Mouse (Mus musculus) neural tube, embryonic 13.5 days (tissue): ENCODE measurements around the gene Cdk19. TPM values are rescaled to one million over a fixed set of nuclear protein-coding genes. Genes with fewer than 3 reads are reported as not detected.

ENCODE experiments used
- ATAC-seq: fragments of 200-750 bp; cut with Nextera tagmentation; 2 replicates; pipeline ENCODE4 v1.8.0; 2017; ENCODE audit warnings: low read depth, mild to moderate bottlenecking, moderate TSS enrichment, moderate library complexity
- H3K27ac ChIP-seq: fragments of 300-500 bp; sonication (generic); replicated peaks from 2 replicates; pipeline ENCODE4 v1.5.1; 2015; ENCODE audit warnings: moderate library complexity, mild to moderate bottlenecking, inconsistent platforms
- H3K27me3 ChIP-seq: fragments of 300-500 bp; sonication (generic); 2 replicates; pipeline ENCODE4 v1.6.1; 2015; ENCODE audit warnings: mild to moderate bottlenecking, inconsistent platforms
- H3K36me3 ChIP-seq: fragments of 300-500 bp; sonication (generic); 2 replicates; pipeline ENCODE4 v1.6.1; 2015; ENCODE audit warnings: mild to moderate bottlenecking, inconsistent platforms
- H3K4me1 ChIP-seq: fragments of 300-500 bp; sonication (generic); replicated peaks from 2 replicates; pipeline ENCODE4 v1.6.1; 2015; ENCODE audit warnings: inconsistent platforms
- H3K4me2 ChIP-seq: fragments of 300-500 bp; sonication (generic); 2 replicates; pipeline ENCODE4 v1.6.1; 2015; ENCODE audit warnings: inconsistent platforms, mild to moderate bottlenecking, moderate library complexity
- H3K4me3 ChIP-seq: fragments of 300-500 bp; sonication (generic); 2 replicates; pipeline ENCODE4 v1.5.1; 2015; ENCODE audit warnings: mild to moderate bottlenecking, inconsistent platforms
- H3K9ac ChIP-seq: fragments of 300-500 bp; sonication (generic); 2 replicates; pipeline ENCODE4 v1.6.1; 2015; ENCODE audit warnings: moderate library complexity, mild to moderate bottlenecking, inconsistent platforms
- H3K9me3 ChIP-seq: fragments of 300-500 bp; sonication (generic); 2 replicates; pipeline ENCODE4 v1.6.1; 2016; ENCODE audit warnings: inconsistent platforms
- WGBS: fragments of 180-500 bp; shearing (Covaris S2); methylation state at CpG from one replicate; pipeline ENCODE4 v1.1.7; 2015; 5-methylcytosine and 5-hydroxymethylcytosine counted together
- polyA plus RNA-seq: library from polyadenylated mRNA; unstranded; fragments of >200 nt; fragmentation: Nextera tagmentation; extraction: Ambion mirVana; gene quantifications from 2 replicates; pipeline ENCODE4 v1.2.1, GENCODE M21; 2015

Cdk19 gene
- polyA plus RNA-seq, 1 experiment from 2014 or later, result 11.1 TPM

DNA sequence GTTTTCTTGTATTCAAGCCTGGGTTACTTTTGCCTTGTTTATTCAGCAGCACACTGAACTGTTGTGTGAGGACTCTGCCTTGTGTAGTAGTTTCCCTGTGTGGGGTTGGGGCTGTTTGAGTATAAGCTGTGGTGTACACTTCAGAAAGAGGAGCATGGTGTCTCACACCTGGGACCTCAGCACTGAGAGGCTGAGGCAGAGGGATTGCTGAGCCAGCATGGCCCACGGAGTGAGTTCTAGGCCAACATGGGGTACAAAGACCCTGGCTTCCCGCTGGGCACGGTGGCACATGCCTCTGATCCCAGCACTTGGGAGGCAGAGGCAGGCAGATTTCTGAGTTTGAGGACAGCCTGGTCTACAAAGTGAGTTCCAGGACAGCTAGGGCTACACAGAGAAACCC, 139.3 kb downstream of the Cdk19 start:
- Histone ChIP-seq H3K4me3 (no peak overlapping the region), H3K4me1 (no peaks in the 10 kb centered on the region), H3K9ac (no peak overlapping the region), H3K4me2 (no peak overlapping the region), H3K27me3 (no peaks in the 10 kb centered on the region), H3K27ac (no peak overlapping the region), H3K9me3 (no peaks in the 10 kb centered on the region), H3K36me3 (peaks cover 65% of the 10 kb centered on the region)
- no peak for ATAC-seq
- 95% methylated on average over 3 of the region's 3 CpGs for WGBS

DNA sequence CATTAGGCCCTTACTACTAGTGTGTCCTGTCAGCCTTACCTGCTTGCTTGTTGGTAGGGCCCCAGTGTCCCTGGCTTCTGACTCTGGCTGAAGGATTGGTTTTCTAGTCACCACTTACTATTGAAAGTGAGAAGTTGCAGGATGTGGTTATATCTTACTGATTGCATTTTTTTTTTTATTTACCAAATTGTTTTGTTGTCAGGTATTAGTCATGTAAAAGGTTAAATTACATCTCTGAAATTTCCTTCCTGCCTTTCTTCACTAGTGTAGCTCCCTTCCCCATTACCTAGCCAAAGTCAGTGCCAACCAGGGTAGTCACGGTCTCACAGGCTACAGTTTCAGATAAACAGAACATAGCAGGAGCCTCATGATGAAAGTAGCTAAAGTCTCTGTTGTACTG, 139.9 kb downstream of the Cdk19 start:
- no peak for ATAC-seq
- H3K4me1 ChIP-seq, result no peaks in the 10 kb centered on the region
- no peaks in the 10 kb centered on the region for H3K9me3 ChIP-seq
- H3K27ac ChIP-seq, result no peak overlapping the region
- no peak overlapping the region for H3K9ac ChIP-seq
- H3K36me3 ChIP-seq, result peaks cover 66% of the 10 kb centered on the region
- H3K4me3 ChIP-seq, result no peak overlapping the region
- H3K27me3 ChIP-seq, result no peaks in the 10 kb centered on the region
- 83% methylated on average over 1 of the region's 1 CpGs for WGBS
- no peak overlapping the region for H3K4me2 ChIP-seq

DNA sequence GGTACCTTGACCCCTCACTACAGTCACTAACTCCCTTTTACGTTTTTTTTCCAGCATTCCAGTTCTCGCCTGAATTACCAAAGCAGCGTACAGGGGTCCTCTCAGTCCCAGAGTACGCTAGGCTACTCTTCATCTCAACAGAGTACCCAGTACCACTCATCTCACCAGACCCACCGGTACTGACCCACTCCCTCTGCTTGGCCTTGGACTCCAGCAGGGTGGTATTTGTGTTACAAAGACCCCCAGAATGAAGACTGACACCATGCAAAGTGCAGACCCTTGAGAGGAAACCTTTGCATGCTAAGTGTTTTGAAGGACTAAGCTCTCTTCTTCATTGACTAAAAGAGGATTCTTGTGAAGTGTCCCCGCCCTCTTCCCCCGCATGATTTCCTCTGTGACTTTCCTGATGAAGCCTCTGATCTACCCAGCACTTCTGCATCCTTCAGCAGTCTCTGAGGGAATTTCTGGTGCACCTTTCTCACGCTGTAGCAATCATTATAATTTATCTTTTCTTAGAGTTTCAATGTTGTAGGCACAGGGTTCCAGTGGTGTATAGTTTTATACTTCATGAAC, 140.3 kb downstream of the Cdk19 start:
- H3K27ac ChIP-seq, result no peak overlapping the region
- H3K4me2 ChIP-seq, result no peak overlapping the region
- H3K27me3 ChIP-seq, result no peaks in the 10 kb centered on the region
- ATAC-seq, result no peak
- no peaks in the 10 kb centered on the region for H3K9me3 ChIP-seq
- H3K4me1 ChIP-seq, result no peaks in the 10 kb centered on the region
- H3K36me3 ChIP-seq, result peaks cover 63% of the 10 kb centered on the region
- no peak overlapping the region for H3K4me3 ChIP-seq
- 65% methylated on average over 8 of the region's 8 CpGs for WGBS
- H3K9ac ChIP-seq, result no peak overlapping the region

DNA sequence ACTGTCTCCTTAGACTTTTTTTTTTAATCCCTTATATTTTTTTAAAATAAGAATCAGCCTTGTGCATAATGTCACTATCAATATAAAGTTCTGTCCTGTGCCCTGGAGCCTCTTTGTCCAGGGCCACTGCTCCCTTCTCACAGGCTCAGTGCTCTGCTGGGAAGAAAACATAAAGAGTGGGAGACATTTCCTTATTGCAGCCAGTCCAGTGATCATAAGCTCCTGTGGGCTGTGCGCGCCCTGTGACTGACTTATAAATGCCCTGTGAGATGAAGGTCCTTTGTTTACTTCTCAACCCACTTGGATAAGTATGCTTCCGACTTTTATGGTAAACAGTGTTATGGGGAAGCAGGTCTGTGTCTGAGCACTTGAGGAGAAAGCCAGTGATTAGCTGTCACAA, 142.2 kb downstream of the Cdk19 start:
- no peak overlapping the region for H3K4me3 ChIP-seq

DNA sequence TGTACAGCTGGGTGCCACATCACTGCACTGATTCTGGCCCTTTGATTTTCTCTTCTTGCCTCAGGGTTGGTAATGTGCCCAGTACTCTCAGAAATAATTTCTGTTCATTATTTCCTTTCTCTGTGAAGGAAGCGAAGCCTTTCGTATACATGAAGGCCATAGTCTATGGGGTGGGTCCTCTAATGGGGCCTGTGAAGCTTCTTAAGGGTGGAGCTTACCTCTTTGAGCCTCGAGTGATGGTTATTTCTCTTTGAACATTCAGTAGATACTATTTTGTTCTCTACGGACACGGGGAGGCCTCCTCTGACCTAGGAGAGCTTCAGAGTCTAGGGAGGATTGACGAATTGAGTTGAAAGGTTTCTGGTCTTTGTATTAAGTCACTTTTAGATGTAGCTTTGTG, 142.9 kb downstream of the Cdk19 start:
- H3K4me1 ChIP-seq, result no peaks in the 10 kb centered on the region
- peaks cover 43% of the 10 kb centered on the region for H3K36me3 ChIP-seq
- 90% methylated on average over 6 of the region's 6 CpGs for WGBS
- no peak overlapping the region for H3K4me3 ChIP-seq
- H3K27me3 ChIP-seq, result no peaks in the 10 kb centered on the region
- H3K9me3 ChIP-seq, result no peaks in the 10 kb centered on the region
- no peak overlapping the region for H3K4me2 ChIP-seq
- no peak overlapping the region for H3K9ac ChIP-seq
- ATAC-seq, result no peak
- no peak overlapping the region for H3K27ac ChIP-seq

More for the DNA sequence above, 142.2 kb downstream of the Cdk19 start:
- Histone ChIP-seq H3K9me3 (no peaks in the 10 kb centered on the region), H3K27me3 (no peaks in the 10 kb centered on the region), H3K36me3 (peaks cover 48% of the 10 kb centered on the region), H3K4me2 (no peak overlapping the region), H3K9ac (no peak overlapping the region), H3K27ac (no peak overlapping the region), H3K4me1 (no peaks in the 10 kb centered on the region)
- no peak for ATAC-seq
- 92% methylated on average over 3 of the region's 3 CpGs for WGBS

DNA sequence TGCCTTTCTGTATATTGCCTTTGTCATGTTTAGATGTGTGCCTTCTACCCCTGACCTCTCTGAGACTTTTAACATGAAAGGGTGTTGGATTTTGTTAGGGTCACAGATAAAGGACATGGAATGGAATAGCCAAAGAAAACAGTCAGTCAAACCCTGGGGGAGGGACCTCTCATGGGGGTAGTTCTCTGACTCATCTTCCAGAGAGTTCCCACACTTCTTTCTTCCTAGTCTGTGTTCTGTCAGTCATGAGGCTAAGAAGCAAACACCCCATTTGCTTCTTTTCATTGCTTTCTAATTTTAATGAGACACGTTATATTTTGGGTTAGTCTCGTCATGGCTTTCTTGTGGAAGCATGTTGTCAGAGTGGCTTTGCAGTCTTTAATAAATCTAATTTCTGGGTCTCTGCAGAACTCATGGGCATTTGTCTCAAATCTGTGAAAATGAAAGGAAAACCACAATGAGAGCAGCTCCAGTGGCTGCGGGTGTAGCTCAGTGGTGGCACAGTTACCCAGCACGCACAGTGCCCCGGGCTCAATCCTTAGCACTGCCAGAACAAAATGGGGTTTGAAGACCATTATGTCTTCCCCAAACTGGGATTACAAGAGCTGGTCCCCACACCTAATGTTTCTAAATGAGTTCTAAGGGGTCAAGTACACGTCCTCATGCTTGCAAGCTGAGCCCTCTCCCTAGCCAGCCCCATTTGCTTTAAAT, 149.9 kb downstream of the Cdk19 start:
- H3K4me1 ChIP-seq, result no peaks in the 10 kb centered on the region
- no peak overlapping the region for H3K27ac ChIP-seq
- ATAC-seq, result no peak
- WGBS, result 93% methylated on average over 6 of the region's 6 CpGs
- 0 out of 2 replicates have a peak, but pooled peaks cover under 1% of the 10 kb centered on the region for H3K36me3 ChIP-seq
- no peak overlapping the region for H3K9ac ChIP-seq
- no peak overlapping the region for H3K4me3 ChIP-seq
- H3K27me3 ChIP-seq, result no peaks in the 10 kb centered on the region
- H3K9me3 ChIP-seq, result no peaks in the 10 kb centered on the region
- H3K4me2 ChIP-seq, result no peak overlapping the region

DNA sequence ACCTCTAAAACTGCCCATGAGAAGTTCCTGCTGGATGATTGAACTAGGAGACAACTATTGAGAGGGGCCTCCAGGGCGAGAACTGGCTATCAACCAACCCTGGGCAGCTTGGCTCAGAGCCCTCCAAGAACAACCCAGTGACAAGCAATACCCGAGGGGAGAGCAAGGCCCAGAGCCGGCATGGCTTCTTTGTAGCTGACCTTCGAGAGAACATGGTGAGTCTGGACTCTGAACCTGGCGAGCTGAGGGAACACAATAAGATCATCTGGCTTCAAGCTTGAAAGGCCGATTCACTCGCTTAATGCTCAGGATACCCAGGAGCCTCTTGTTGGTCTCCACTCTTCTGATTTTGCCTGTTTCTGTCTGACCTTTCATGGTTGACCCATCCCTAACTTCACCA, 151.8 kb downstream of the Cdk19 start:
- ATAC-seq, result no peak
- Histone ChIP-seq H3K4me2 (no peak overlapping the region), H3K9ac (no peak overlapping the region), H3K4me1 (no peaks in the 10 kb centered on the region), H3K36me3 (no peaks in the 10 kb centered on the region), H3K4me3 (no peak overlapping the region), H3K9me3 (no peaks in the 10 kb centered on the region), H3K27ac (no peak overlapping the region), H3K27me3 (no peaks in the 10 kb centered on the region)
- 92% methylated on average over 7 of the region's 7 CpGs for WGBS

DNA sequence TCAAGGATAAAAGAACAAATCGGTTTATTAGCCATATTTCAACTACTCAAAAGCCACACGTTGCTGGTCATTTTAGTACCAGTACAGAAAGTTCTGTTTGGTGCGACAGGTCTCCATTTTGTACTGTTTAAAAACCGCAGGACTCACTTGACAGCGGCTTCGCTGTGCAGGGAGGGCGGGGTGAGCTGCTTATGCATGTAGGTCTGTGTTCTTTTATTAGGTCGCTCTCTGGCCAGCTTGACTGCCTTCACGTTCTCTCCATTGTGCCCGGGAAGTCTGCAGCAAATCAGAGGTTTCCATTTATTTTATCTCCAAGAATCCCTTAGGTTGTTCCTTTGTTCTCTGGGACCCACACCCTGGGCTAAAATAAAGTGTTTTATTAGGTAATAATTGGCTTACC, 152.4 kb downstream of the Cdk19 start:
- no peak overlapping the region for H3K27ac ChIP-seq
- 66% methylated on average over 10 of the region's 10 CpGs for WGBS
- no peak overlapping the region for H3K4me3 ChIP-seq
- H3K9me3 ChIP-seq, result no peaks in the 10 kb centered on the region
- no peaks in the 10 kb centered on the region for H3K36me3 ChIP-seq
- no peak overlapping the region for H3K9ac ChIP-seq
- no peaks in the 10 kb centered on the region for H3K4me1 ChIP-seq
- no peak overlapping the region for H3K4me2 ChIP-seq
- H3K27me3 ChIP-seq, result no peaks in the 10 kb centered on the region
- ATAC-seq, result no peak

DNA sequence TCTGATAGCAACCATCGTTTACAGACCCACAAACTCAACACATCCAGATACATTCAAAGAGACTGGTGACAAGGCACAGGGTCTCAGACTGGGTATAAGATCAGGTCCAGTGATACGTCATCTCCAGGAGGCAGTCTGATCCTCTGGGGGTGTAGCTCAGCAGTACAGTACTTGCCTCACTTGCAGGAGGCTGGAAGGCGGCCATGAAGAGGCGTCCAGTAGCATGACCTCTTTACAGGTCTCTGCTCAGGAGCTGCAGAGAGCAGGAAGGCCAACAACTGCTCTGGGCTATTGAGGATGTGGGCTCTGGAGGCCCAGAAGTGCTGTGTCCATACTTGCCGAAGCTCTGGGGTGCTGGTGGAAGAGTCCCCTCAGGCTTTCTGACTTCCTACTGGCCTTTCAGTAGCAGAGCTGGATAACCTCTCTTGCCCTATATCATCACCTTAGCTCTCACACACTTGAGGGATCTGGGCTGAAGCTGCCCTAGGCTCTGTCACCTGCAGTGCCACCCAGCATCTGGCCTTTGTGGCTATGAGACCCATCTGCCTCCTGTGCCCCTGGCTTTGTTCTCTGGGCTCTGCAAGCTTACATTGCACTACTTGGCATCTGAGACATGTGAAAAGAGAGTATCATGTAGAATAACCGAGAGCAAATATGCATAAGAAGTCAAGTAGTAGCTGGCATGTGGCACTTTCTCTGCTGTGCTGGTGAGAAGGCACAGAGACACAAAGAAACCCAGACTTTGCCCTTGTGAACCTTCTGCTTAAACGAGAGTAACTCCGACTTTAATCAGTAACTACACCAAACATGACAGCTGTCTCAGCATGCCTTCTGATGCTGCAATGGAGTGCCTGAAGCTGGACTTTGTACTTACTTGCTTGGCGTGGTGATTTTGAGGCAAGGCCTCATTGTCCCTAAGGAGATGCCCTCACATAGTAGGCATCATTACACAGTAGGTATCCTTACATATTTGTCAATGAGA, 155.1 kb downstream of the Cdk19 start:
- Histone ChIP-seq H3K9ac (no peak overlapping the region), H3K4me1 (peaks cover 2% of the 10 kb centered on the region; the same call in 1 of the 2 replicates), H3K4me2 (no peak overlapping the region), H3K9me3 (no peaks in the 10 kb centered on the region), H3K27me3 (no peaks in the 10 kb centered on the region), H3K4me3 (no peak overlapping the region), H3K36me3 (no peaks in the 10 kb centered on the region), H3K27ac (no peak overlapping the region)
- ATAC-seq, result no peak
- 78% methylated on average over 9 of the region's 9 CpGs for WGBS

DNA sequence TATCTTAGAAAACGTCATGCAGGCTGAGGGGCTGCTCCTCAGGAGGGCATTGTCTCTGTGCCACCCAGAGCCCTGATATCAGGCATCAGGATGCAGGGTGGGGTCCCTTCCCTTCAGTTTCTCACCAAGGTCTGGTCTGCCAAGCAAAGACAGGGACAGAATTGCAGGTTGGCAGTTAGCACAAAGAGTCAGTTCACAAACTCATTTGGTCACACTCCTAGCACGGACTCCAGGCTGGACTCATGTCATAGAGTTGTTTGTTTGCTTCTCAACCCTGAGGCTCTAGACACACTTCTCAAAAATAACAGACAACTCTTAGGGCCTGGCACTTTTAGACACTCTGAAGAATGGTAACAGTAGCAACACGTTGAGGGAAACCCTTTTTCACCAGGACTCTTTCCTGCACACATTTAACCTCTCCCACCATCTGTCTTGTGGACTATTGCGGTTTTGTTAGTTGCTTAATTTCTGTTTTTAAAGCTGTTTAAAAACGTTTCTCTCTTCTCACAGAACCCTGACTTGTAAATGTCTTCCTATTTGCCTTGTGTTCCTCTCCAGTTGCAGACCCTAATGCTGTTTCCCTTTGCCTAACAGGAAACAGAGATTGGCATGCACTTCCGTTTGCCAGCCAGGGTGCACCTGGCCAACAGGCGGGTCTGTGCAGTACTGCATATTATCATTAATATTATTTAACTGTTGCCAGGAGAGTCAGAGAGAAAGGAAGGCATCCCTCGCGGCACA, 158.1 kb downstream of the Cdk19 start:
- Histone ChIP-seq H3K4me1 (peaks cover 10% of the 10 kb centered on the region), H3K9me3 (no peaks in the 10 kb centered on the region), H3K27ac (no peak overlapping the region), H3K27me3 (no peaks in the 10 kb centered on the region), H3K4me2 (no peak overlapping the region), H3K9ac (no peak overlapping the region), H3K36me3 (no peaks in the 10 kb centered on the region), H3K4me3 (no peak overlapping the region)
- no peak for ATAC-seq
- 67% methylated on average over 9 of the region's 9 CpGs for WGBS

DNA sequence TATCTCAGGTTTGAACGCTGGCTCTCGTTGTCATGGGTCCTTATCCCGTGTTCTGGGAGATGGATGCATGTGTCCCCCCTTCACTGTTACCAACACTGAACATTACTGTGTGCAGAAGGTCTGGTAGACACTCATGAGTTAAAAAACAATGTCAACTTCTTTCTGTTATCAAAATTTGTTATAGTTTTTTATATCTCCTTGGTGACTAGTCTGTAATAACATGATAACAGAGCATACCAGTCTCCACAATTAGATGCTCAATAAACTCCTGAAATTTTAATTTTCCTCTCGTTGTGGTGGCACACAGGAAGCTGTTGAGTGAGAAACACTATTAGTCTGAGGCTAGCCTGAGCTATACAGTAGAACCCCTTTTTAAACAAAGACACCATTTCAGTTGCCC, 159.1 kb downstream of the Cdk19 start:
- no peak overlapping the region for H3K27ac ChIP-seq
- no peaks in the 10 kb centered on the region for H3K27me3 ChIP-seq
- H3K9me3 ChIP-seq, result no peaks in the 10 kb centered on the region
- no peak overlapping the region for H3K4me3 ChIP-seq
- 86% methylated on average over 4 of the region's 4 CpGs for whole genome bisulfite sequencing
- no peak overlapping the region for H3K4me2 ChIP-seq
- no peak overlapping the region for H3K9ac ChIP-seq
- ATAC-seq, result no peak
- peaks cover 10% of the 10 kb centered on the region for H3K4me1 ChIP-seq
- H3K36me3 ChIP-seq, result no peaks in the 10 kb centered on the region
